Mouse (Mus musculus): Measurements from ENCODE around the gene Syngr3. TPM values are rescaled to one million over a fixed set of nuclear protein-coding genes. Genes with fewer than 3 reads are reported as not detected.

Gene Syngr3
- total RNA-seq, 1 experiment = 4.1 TPM

GRCm38 (mm10) chr17:24642791-24643343 is 46.9 kb downstream of the Syngr3 start:
- peaks cover 8% of the 10 kb centered on the region; the same call in 1 of the 2 replicates for H3K36me3 ChIP-seq (ENCODE audit: control insufficient read depth, insufficient read depth, low read length, poor library complexity, severe bottlenecking)

GRCm38 (mm10) chr17:24641944-24642343 is 47.8 kb downstream of the Syngr3 start:
- DNase-seq (ENCODE audit: low read depth, low spot score) = no peak
- no peaks in the 10 kb centered on the region for H3K9me3 ChIP-seq (ENCODE audit: control insufficient read depth, insufficient read depth, low read depth, low read length)
- H3K4me1 ChIP-seq (ENCODE audit: control insufficient read depth in 2 of 2, insufficient read depth in 2 of 2, low read length in 2 of 2, poor library complexity in 1 of 2) = peaks cover 5 to 38% of the 10 kb centered on the region in 2 experiments; a peak in 3 of 4 replicates
- H3K27ac ChIP-seq (ENCODE audit: insufficient read depth, low read depth, low read length, poor library complexity, severe bottlenecking) = no peak overlapping the region
- H3K4me3 ChIP-seq (ENCODE audit: insufficient read depth in 1 of 2, low read depth in 1 of 2, low read length in 2 of 2, poor library complexity in 1 of 2, severe bottlenecking in 1 of 2) = no peak overlapping the region
- TF ChIP-seq CHD2 (IDR thresholded peaks at IDR 0.05; ENCODE audit: low read depth, low read length) (no peak), ZNF384 (IDR thresholded peaks at IDR 0.05; ENCODE audit: low read depth, low read length) (no peak), MAFK (IDR thresholded peaks at IDR 0.05; ENCODE audit: insufficient read depth, low read depth, low read length) (no peak), ZC3H11A (IDR thresholded peaks at IDR 0.05; ENCODE audit: borderline replicate concordance, low read depth, low read length) (no peak), HCFC1 (IDR thresholded peaks at IDR 0.05; ENCODE audit: borderline replicate concordance, insufficient read depth, low read length) (no peak)
- H3K36me3 ChIP-seq (ENCODE audit: control insufficient read depth, insufficient read depth, low read length, poor library complexity, severe bottlenecking) = peaks cover 8% of the 10 kb centered on the region; the same call in 1 of the 2 replicates
- peak overlapping the region; percentile 7; the same call in 1 of the 2 replicates for H3K9ac ChIP-seq (ENCODE audit: insufficient read depth, low read depth, low read length, poor library complexity, severe bottlenecking)
- in situ Hi-C loops (cut with MboI; ENCODE audit: low sequenced_read_pairs in 2 of 2, unreplicated experiment in 2 of 2) = no loop called here

More at GRCm38 (mm10) chr17:24642791-24643343, 46.9 kb downstream of the Syngr3 start:
- DNase-seq (ENCODE audit: low read depth, low spot score) = no peak
- no peak overlapping the region for H3K9ac ChIP-seq (ENCODE audit: insufficient read depth, low read depth, low read length, poor library complexity, severe bottlenecking)
- peaks cover 5 to 38% of the 10 kb centered on the region in 2 experiments; a peak in 3 of 4 replicates for H3K4me1 ChIP-seq (ENCODE audit: control insufficient read depth in 2 of 2, insufficient read depth in 2 of 2, low read length in 2 of 2, poor library complexity in 1 of 2)
- TF ChIP-seq CHD2 (IDR thresholded peaks at IDR 0.05; ENCODE audit: low read depth, low read length) = no peak
- TF ChIP-seq ZNF384 (IDR thresholded peaks at IDR 0.05; ENCODE audit: low read depth, low read length) = no peak
- TF ChIP-seq MAFK (IDR thresholded peaks at IDR 0.05; ENCODE audit: insufficient read depth, low read depth, low read length) = no peak
- no peak for TF ChIP-seq HCFC1 (IDR thresholded peaks at IDR 0.05; ENCODE audit: borderline replicate concordance, insufficient read depth, low read length)
- TF ChIP-seq ZC3H11A (IDR thresholded peaks at IDR 0.05; ENCODE audit: borderline replicate concordance, low read depth, low read length) = no peak
- no peaks in the 10 kb centered on the region for H3K9me3 ChIP-seq (ENCODE audit: control insufficient read depth, insufficient read depth, low read depth, low read length)
- no peak overlapping the region for H3K4me3 ChIP-seq (ENCODE audit: insufficient read depth in 1 of 2, low read depth in 1 of 2, low read length in 2 of 2, poor library complexity in 1 of 2, severe bottlenecking in 1 of 2)
- in situ Hi-C loops (cut with MboI; ENCODE audit: low sequenced_read_pairs in 2 of 2, unreplicated experiment in 2 of 2) = no loop called here
- H3K27ac ChIP-seq (ENCODE audit: insufficient read depth, low read depth, low read length, poor library complexity, severe bottlenecking) = no peak overlapping the region

DNA sequence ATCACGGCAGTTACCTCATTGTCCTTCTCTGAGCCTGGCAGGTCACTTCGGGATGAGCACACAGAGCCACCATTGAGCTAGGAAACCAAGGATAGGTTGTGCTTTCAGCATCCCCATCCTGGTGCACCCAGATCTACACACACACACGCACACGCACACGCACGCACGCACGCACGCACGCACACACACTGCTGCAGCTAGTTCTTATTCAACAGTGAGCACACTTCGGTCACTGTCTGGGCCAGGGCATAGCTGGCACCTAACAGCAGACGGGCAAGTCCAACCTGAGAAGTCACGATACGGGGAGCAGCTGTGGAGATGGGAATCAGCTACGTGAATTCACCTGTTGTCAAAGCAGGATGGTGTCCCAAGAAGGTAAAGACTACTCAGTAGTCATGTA is 49.2 kb downstream of the Syngr3 start:
- DNase-seq (ENCODE audit: low read depth, low spot score) = no peak

DNA sequence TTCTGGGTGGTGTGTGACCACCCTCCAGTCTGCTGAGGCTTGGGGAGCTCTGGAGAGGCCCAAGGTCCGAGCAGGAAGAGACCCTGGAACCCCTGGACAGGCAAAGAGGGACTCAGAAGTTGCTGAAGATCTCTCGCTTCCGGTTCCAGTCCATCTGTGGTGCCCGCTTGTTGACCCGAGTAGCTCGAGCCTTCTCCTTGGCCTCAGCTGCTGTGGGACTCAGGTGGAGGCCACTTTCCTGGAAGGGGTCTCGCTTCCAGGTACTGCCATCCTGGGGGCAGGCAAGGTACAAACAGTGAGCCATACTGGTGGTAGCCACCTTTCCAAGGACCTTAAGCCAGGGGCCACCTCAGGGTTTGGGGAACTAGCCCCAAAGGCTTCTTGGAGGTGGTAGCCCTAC is 49.6 kb downstream of the Syngr3 start:
- Histone ChIP-seq H3K4me1 (ENCODE audit: control insufficient read depth in 2 of 2, insufficient read depth in 2 of 2, low read length in 2 of 2, poor library complexity in 1 of 2) (peaks cover 5 to 36% of the 10 kb centered on the region in 2 experiments; a peak in 3 of 4 replicates), H3K27ac (ENCODE audit: insufficient read depth, low read depth, low read length, poor library complexity, severe bottlenecking) (0 out of 2 replicates have a peak overlapping the region, but pooled peaks have one; percentile 31), H3K36me3 (ENCODE audit: control insufficient read depth, insufficient read depth, low read length, poor library complexity, severe bottlenecking) (peaks cover 8% of the 10 kb centered on the region; the same call in 1 of the 2 replicates), H3K9ac (ENCODE audit: insufficient read depth, low read depth, low read length, poor library complexity, severe bottlenecking) (peak overlapping the region; percentile 69), H3K9me3 (ENCODE audit: control insufficient read depth, insufficient read depth, low read depth, low read length) (no peaks in the 10 kb centered on the region), H3K4me3 (ENCODE audit: insufficient read depth in 1 of 2, low read depth in 1 of 2, low read length in 2 of 2, poor library complexity in 1 of 2, severe bottlenecking in 1 of 2) (peak overlapping the region; percentile 57 to 58; a peak in 3 of 4 replicates)
- TF ChIP-seq HCFC1 (IDR thresholded peaks at IDR 0.05; ENCODE audit: borderline replicate concordance, insufficient read depth, low read length) (no peak), CHD2 (IDR thresholded peaks at IDR 0.05; ENCODE audit: low read depth, low read length) (no peak), ZNF384 (IDR thresholded peaks at IDR 0.05; ENCODE audit: low read depth, low read length) (no peak), MAFK (IDR thresholded peaks at IDR 0.05; ENCODE audit: insufficient read depth, low read depth, low read length) (no peak), ZC3H11A (IDR thresholded peaks at IDR 0.05; ENCODE audit: borderline replicate concordance, low read depth, low read length) (no peak)
- in situ Hi-C loops (cut with MboI; ENCODE audit: low sequenced_read_pairs in 2 of 2, unreplicated experiment in 2 of 2) = no loop called here
- DNase-seq (ENCODE audit: low read depth, low spot score) = no peak

More for the DNA sequence above, 49.2 kb downstream of the Syngr3 start:
- in situ Hi-C loops (cut with MboI; ENCODE audit: low sequenced_read_pairs in 2 of 2, unreplicated experiment in 2 of 2) = no loop called here
- Histone ChIP-seq H3K9ac (ENCODE audit: insufficient read depth, low read depth, low read length, poor library complexity, severe bottlenecking) (peak overlapping the region; percentile 69), H3K9me3 (ENCODE audit: control insufficient read depth, insufficient read depth, low read depth, low read length) (no peaks in the 10 kb centered on the region), H3K36me3 (ENCODE audit: control insufficient read depth, insufficient read depth, low read length, poor library complexity, severe bottlenecking) (peaks cover 8% of the 10 kb centered on the region; the same call in 1 of the 2 replicates), H3K4me3 (ENCODE audit: insufficient read depth in 1 of 2, low read depth in 1 of 2, low read length in 2 of 2, poor library complexity in 1 of 2, severe bottlenecking in 1 of 2) (peak overlapping the region; percentile 57 to 58; a peak in 3 of 4 replicates), H3K27ac (ENCODE audit: insufficient read depth, low read depth, low read length, poor library complexity, severe bottlenecking) (no peak overlapping the region; the same call in 1 of the 2 replicates), H3K4me1 (ENCODE audit: control insufficient read depth in 2 of 2, insufficient read depth in 2 of 2, low read length in 2 of 2, poor library complexity in 1 of 2) (peaks cover 5 to 40% of the 10 kb centered on the region in 2 experiments; a peak in 3 of 4 replicates)
- TF ChIP-seq MAFK (IDR thresholded peaks at IDR 0.05; ENCODE audit: insufficient read depth, low read depth, low read length) (no peak), CHD2 (IDR thresholded peaks at IDR 0.05; ENCODE audit: low read depth, low read length) (no peak), ZNF384 (IDR thresholded peaks at IDR 0.05; ENCODE audit: low read depth, low read length) (no peak), ZC3H11A (IDR thresholded peaks at IDR 0.05; ENCODE audit: borderline replicate concordance, low read depth, low read length) (no peak), HCFC1 (IDR thresholded peaks at IDR 0.05; ENCODE audit: borderline replicate concordance, insufficient read depth, low read length) (no peak)
